Mouse (Mus musculus): ENCODE measurements at regions not wholly inside any gene's neighbourhood (a gene's known extent, or its start where the extent isn't known, plus 50 kb on each side); places are given as distances from the start of the nearest gene placed in this dataset.
A peak's percentile ranks its signal among the peaks of the same experiment; 100 is the strongest.

DNA sequence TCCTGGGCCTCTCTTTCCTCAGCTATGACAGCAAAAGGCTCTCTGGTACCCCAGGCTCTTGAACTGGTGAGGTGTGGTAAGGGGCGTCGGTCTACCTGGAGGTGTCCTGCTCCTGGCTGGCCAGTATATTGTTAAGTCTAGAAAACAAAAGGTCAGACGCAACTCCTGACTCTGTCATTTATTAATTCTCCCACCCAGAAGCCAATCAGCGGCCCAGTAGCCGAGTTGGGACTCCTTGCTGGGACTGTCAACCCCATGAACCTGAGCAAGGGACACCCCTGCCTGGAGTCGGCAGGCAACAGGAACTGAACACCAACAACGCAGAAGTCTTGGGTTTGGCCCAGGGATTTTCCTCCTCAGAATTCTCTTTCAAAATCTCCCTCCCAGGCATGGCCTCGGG is 71.1 kb upstream of the Tle3 start:
- Histone ChIP-seq H3K9ac (ENCODE audit: insufficient read depth, low read depth, low read length, poor library complexity, severe bottlenecking) (no peak overlapping the region), H3K4me3 (ENCODE audit: insufficient read depth in 1 of 2, low read depth in 1 of 2, low read length in 2 of 2, poor library complexity in 1 of 2, severe bottlenecking in 1 of 2) (no peak overlapping the region), H3K4me1 (ENCODE audit: control insufficient read depth in 2 of 2, insufficient read depth in 2 of 2, low read length in 2 of 2, poor library complexity in 1 of 2) (peaks cover 14 to 24% of the 10 kb centered on the region in 2 experiments), H3K9me3 (ENCODE audit: control insufficient read depth, insufficient read depth, low read depth, low read length) (no peaks in the 10 kb centered on the region), H3K27ac (ENCODE audit: insufficient read depth, low read depth, low read length, poor library complexity, severe bottlenecking) (no peak overlapping the region), H3K36me3 (ENCODE audit: control insufficient read depth, insufficient read depth, low read length, poor library complexity, severe bottlenecking) (no peaks in the 10 kb centered on the region)
- in situ Hi-C loops (cut with MboI; ENCODE audit: low sequenced_read_pairs in 2 of 2, unreplicated experiment in 2 of 2), result no loop called here
- no peak for DNase-seq (ENCODE audit: low read depth, low spot score)
- TF ChIP-seq CHD2 (IDR thresholded peaks at IDR 0.05; ENCODE audit: low read depth, low read length) (no peak), ZNF384 (IDR thresholded peaks at IDR 0.05; ENCODE audit: low read depth, low read length) (no peak), HCFC1 (IDR thresholded peaks at IDR 0.05; ENCODE audit: borderline replicate concordance, insufficient read depth, low read length) (no peak), MAFK (IDR thresholded peaks at IDR 0.05; ENCODE audit: insufficient read depth, low read depth, low read length) (no peak), ZC3H11A (IDR thresholded peaks at IDR 0.05; ENCODE audit: borderline replicate concordance, low read depth, low read length) (no peak)

GRCm38 (mm10) chr9:61302724-61303123 is 69.4 kb upstream of the Tle3 start:
- Histone ChIP-seq H3K9me3 (ENCODE audit: control insufficient read depth, insufficient read depth, low read depth, low read length) (no peaks in the 10 kb centered on the region), H3K4me3 (ENCODE audit: insufficient read depth in 1 of 2, low read depth in 1 of 2, low read length in 2 of 2, poor library complexity in 1 of 2, severe bottlenecking in 1 of 2) (peak overlapping the region in 1 of 2 experiments; percentile 3; a peak in 1 of 4 replicates), H3K4me1 (ENCODE audit: control insufficient read depth in 2 of 2, insufficient read depth in 2 of 2, low read length in 2 of 2, poor library complexity in 1 of 2) (peaks cover 14 to 18% of the 10 kb centered on the region in 2 experiments), H3K9ac (ENCODE audit: insufficient read depth, low read depth, low read length, poor library complexity, severe bottlenecking) (no peak overlapping the region), H3K27ac (ENCODE audit: insufficient read depth, low read depth, low read length, poor library complexity, severe bottlenecking) (no peak overlapping the region), H3K36me3 (ENCODE audit: control insufficient read depth, insufficient read depth, low read length, poor library complexity, severe bottlenecking) (no peaks in the 10 kb centered on the region)
- no peak for DNase-seq (ENCODE audit: low read depth, low spot score)
- in situ Hi-C loops (cut with MboI; ENCODE audit: low sequenced_read_pairs in 2 of 2, unreplicated experiment in 2 of 2), result no loop called here
- no peak for TF ChIP-seq HCFC1 (IDR thresholded peaks at IDR 0.05; ENCODE audit: borderline replicate concordance, insufficient read depth, low read length)
- no peak for TF ChIP-seq ZC3H11A (IDR thresholded peaks at IDR 0.05; ENCODE audit: borderline replicate concordance, low read depth, low read length)
- no peak for TF ChIP-seq MAFK (IDR thresholded peaks at IDR 0.05; ENCODE audit: insufficient read depth, low read depth, low read length)
- no peak for TF ChIP-seq CHD2 (IDR thresholded peaks at IDR 0.05; ENCODE audit: low read depth, low read length)
- no peak for TF ChIP-seq ZNF384 (IDR thresholded peaks at IDR 0.05; ENCODE audit: low read depth, low read length)

GRCm38 (mm10) chr9:61306306-61306705 is 65.9 kb upstream of the Tle3 start:
- H3K36me3 ChIP-seq (ENCODE audit: control insufficient read depth, insufficient read depth, low read length, poor library complexity, severe bottlenecking), result no peaks in the 10 kb centered on the region
- H3K4me3 ChIP-seq (ENCODE audit: insufficient read depth in 1 of 2, low read depth in 1 of 2, low read length in 2 of 2, poor library complexity in 1 of 2, severe bottlenecking in 1 of 2), result no peak overlapping the region
- peaks cover 2 to 8% of the 10 kb centered on the region in 2 experiments; a peak in 2 of 4 replicates for H3K4me1 ChIP-seq (ENCODE audit: control insufficient read depth in 2 of 2, insufficient read depth in 2 of 2, low read length in 2 of 2, poor library complexity in 1 of 2)
- H3K9me3 ChIP-seq (ENCODE audit: control insufficient read depth, insufficient read depth, low read depth, low read length), result no peaks in the 10 kb centered on the region
- H3K27ac ChIP-seq (ENCODE audit: insufficient read depth, low read depth, low read length, poor library complexity, severe bottlenecking), result no peak overlapping the region
- no peak for DNase-seq (ENCODE audit: low read depth, low spot score)
- no peak overlapping the region for H3K9ac ChIP-seq (ENCODE audit: insufficient read depth, low read depth, low read length, poor library complexity, severe bottlenecking)
- in situ Hi-C loops (cut with MboI; ENCODE audit: low sequenced_read_pairs in 2 of 2, unreplicated experiment in 2 of 2), result no loop called here
- TF ChIP-seq HCFC1 (IDR thresholded peaks at IDR 0.05; ENCODE audit: borderline replicate concordance, insufficient read depth, low read length) (no peak), MAFK (IDR thresholded peaks at IDR 0.05; ENCODE audit: insufficient read depth, low read depth, low read length) (no peak), ZNF384 (IDR thresholded peaks at IDR 0.05; ENCODE audit: low read depth, low read length) (no peak), ZC3H11A (IDR thresholded peaks at IDR 0.05; ENCODE audit: borderline replicate concordance, low read depth, low read length) (no peak), CHD2 (IDR thresholded peaks at IDR 0.05; ENCODE audit: low read depth, low read length) (no peak)

DNA sequence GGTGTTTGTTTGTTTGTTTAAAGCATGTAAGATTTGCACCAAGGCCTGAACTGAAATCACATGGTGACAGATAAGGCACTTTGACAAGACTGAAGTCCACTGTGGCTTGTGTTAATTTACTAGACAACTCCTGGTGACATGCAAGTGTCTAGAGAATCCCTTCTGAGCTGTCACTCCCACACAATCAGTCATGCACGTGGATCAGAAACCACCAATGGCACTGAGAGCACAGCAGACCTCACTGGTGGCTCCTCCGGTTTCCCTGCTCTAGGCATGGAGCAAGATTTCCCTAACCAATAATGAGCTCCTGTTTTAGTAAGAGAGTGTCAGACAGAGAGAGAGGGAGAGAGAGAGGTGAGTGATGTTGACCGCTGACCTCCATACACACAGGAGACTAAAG is 63.1 kb upstream of the Tle3 start:
- TF ChIP-seq HCFC1 (IDR thresholded peaks at IDR 0.05; ENCODE audit: borderline replicate concordance, insufficient read depth, low read length), result no peak
- TF ChIP-seq MAFK (IDR thresholded peaks at IDR 0.05; ENCODE audit: insufficient read depth, low read depth, low read length), result no peak
- TF ChIP-seq CHD2 (IDR thresholded peaks at IDR 0.05; ENCODE audit: low read depth, low read length), result no peak
- TF ChIP-seq ZNF384 (IDR thresholded peaks at IDR 0.05; ENCODE audit: low read depth, low read length), result no peak
- TF ChIP-seq ZC3H11A (IDR thresholded peaks at IDR 0.05; ENCODE audit: borderline replicate concordance, low read depth, low read length), result no peak
- Histone ChIP-seq H3K36me3 (ENCODE audit: control insufficient read depth, insufficient read depth, low read length, poor library complexity, severe bottlenecking) (no peaks in the 10 kb centered on the region), H3K9ac (ENCODE audit: insufficient read depth, low read depth, low read length, poor library complexity, severe bottlenecking) (no peak overlapping the region), H3K9me3 (ENCODE audit: control insufficient read depth, insufficient read depth, low read depth, low read length) (no peaks in the 10 kb centered on the region), H3K4me3 (ENCODE audit: insufficient read depth in 1 of 2, low read depth in 1 of 2, low read length in 2 of 2, poor library complexity in 1 of 2, severe bottlenecking in 1 of 2) (no peak overlapping the region), H3K27ac (ENCODE audit: insufficient read depth, low read depth, low read length, poor library complexity, severe bottlenecking) (no peak overlapping the region), H3K4me1 (ENCODE audit: control insufficient read depth in 2 of 2, insufficient read depth in 2 of 2, low read length in 2 of 2, poor library complexity in 1 of 2) (peaks cover 2 to 3% of the 10 kb centered on the region in 2 experiments; a peak in 2 of 4 replicates)
- in situ Hi-C loops (cut with MboI; ENCODE audit: low sequenced_read_pairs in 2 of 2, unreplicated experiment in 2 of 2), result no loop called here
- DNase-seq (ENCODE audit: low read depth, low spot score), result no peak

All from ES-E14 (cell line).